Mouse (Mus musculus) embryonic fibroblast, embryonic 13.5 days (primary cell): ENCODE measurements around the gene S100a7a.

ENCODE experiments used
- CTCF ChIP-seq: IDR thresholded peaks from 2 replicates; pipeline ENCODE4 v1.5.1; 2011; ENCODE audit warnings: mild to moderate bottlenecking, control low read depth, low read length, moderate library complexity, borderline replicate concordance; ENCODE audit not compliant: insufficient read depth
- POLR2A ChIP-seq: IDR thresholded peaks from 2 replicates; pipeline ENCODE4 v1.6.1; 2011; ENCODE audit warnings: low read depth, mild to moderate bottlenecking, control low read depth, low read length, moderate library complexity

DNA sequence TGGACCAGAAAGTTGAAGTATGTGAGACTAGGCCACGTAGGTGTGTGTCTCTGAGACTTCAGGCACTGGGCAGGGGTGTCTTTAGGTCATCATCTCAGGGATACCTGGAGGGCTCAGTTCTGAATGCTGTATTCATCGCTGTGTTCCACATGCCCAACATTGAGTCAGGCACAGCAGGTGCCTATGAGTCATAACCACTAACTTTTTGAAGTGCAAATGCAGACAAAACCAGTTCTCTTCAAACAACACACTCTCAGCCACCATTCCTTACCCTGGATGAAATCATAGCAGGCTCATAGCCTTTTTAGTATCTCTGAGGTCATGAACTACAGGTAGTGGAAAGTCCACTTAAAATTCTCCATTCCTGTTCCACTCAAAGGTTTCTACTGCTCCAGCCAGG is 24.5 kb upstream of the S100a7a start:
- TF ChIP-seq CTCF (no peak), POLR2A (no peak)
